Comparison of ENCODE assay signal across 19 mouse cellular contexts in genomic region chr5:32071314-32071713, GRCm38 (mm10).
DNase-seq lines count a peak whose midpoint lies in the region; ATAC-seq and TF ChIP-seq lines count a peak whose summit lies in the region.
"Had no signal": no experiment of that assay in that cellular context is flagged by ENCODE, and none has a peak within 500 bp of the region (broad histone marks: within the 10 kb centered on the region; RNA-seq: fewer than 3 reads in every experiment).

No protein-coding gene starts in this region.

- no peak overlapping the region for H3K4me3 ChIP-seq in embryonic facial prominence, embryonic 13.5 days
- no peak overlapping the region for H3K4me3 ChIP-seq in embryonic facial prominence, embryonic 10.5 days
- H3K4me3 ChIP-seq in intestine, postnatal 0 days (ENCODE audit: low read depth, low read length): no peak overlapping the region
- H3K4me3 ChIP-seq in intestine, embryonic 15.5 days (replicated peaks): no peak overlapping the region
- H3K4me3 ChIP-seq: embryonic facial prominence, embryonic 12.5 days; forebrain, embryonic 13.5 days; liver, embryonic 13.5 days; megakaryocyte, embryonic 14.5 days; neural tube, embryonic 13.5 days had no signal

- DNase-seq in embryonic facial prominence, embryonic 10.5 days (ENCODE audit: low spot score): no peak
- peak; percentile 14 to 34 for DNase-seq in urinary bladder, postnatal 4 days (ENCODE audit: low spot score in 2 of 2)
- no peak for DNase-seq in urinary bladder, adult 18-20 months (ENCODE audit: low spot score in 2 of 2)
- DNase-seq in cerebellum, adult 8-10 months: no peak
- DNase-seq in cerebellum, adult 11-12 months: no peak
- DNase-seq: cerebellum, postnatal 36 days; kidney, adult 11 months; kidney, postnatal 4 days; liver, embryonic 13.5 days; thymus, postnatal 14 days had no signal

- 45% methylated on average over 4 of the region's 4 CpGs for WGBS in embryonic facial prominence, embryonic 13.5 days
- WGBS in embryonic facial prominence, embryonic 10.5 days: 52% methylated on average over 4 of the region's 4 CpGs
- WGBS in intestine, postnatal 0 days: 73% methylated on average over 4 of the region's 4 CpGs
- 65% methylated on average over 4 of the region's 4 CpGs for WGBS in intestine, embryonic 15.5 days

- H3K9ac ChIP-seq in embryonic facial prominence, embryonic 13.5 days: no peak overlapping the region
- no peak overlapping the region for H3K9ac ChIP-seq in intestine, postnatal 0 days (ENCODE audit: low read depth, low read length)
- no peak overlapping the region for H3K9ac ChIP-seq in intestine, embryonic 15.5 days
- H3K9ac ChIP-seq: embryonic facial prominence, embryonic 12.5 days; forebrain, embryonic 13.5 days; liver, embryonic 13.5 days; neural tube, embryonic 13.5 days had no signal

- TF ChIP-seq CTCF in intestine, postnatal 0 days (IDR thresholded peaks at IDR 0.05; ENCODE audit: low read depth): peak; percentile 32

- ATAC-seq in embryonic facial prominence, embryonic 13.5 days (ENCODE audit: insufficient number of reproducible peaks, insufficient read depth, low FRiP score, low TSS enrichment, low read depth): no peak
- no peak for ATAC-seq in intestine, postnatal 0 days
- no peak for ATAC-seq in intestine, embryonic 15.5 days
- ATAC-seq: forebrain, embryonic 13.5 days had no signal

- H3K27me3 ChIP-seq in embryonic facial prominence, embryonic 13.5 days: no peaks in the 10 kb centered on the region
- H3K27me3 ChIP-seq in embryonic facial prominence, embryonic 10.5 days (replicated peaks; ENCODE audit: low read depth, poor library complexity, severe bottlenecking): no peaks in the 10 kb centered on the region
- no peaks in the 10 kb centered on the region for H3K27me3 ChIP-seq in intestine, postnatal 0 days (replicated peaks; ENCODE audit: control insufficient read depth, insufficient read depth, low read length)
- no peaks in the 10 kb centered on the region for H3K27me3 ChIP-seq in intestine, embryonic 15.5 days (replicated peaks)
- H3K27me3 ChIP-seq: CH12.LX; embryonic facial prominence, embryonic 12.5 days; forebrain, embryonic 13.5 days; liver, embryonic 13.5 days; megakaryocyte, embryonic 14.5 days; neural tube, embryonic 13.5 days had no signal

- peak overlapping the region; percentile 33; the same call in 1 of the 2 replicates for H3K27ac ChIP-seq in embryonic facial prominence, embryonic 13.5 days
- H3K27ac ChIP-seq in embryonic facial prominence, embryonic 10.5 days (replicated peaks): no peak overlapping the region
- no peak overlapping the region for H3K27ac ChIP-seq in intestine, postnatal 0 days (ENCODE audit: low read depth, low read length)
- no peak overlapping the region for H3K27ac ChIP-seq in intestine, embryonic 15.5 days
- H3K27ac ChIP-seq: embryonic facial prominence, embryonic 12.5 days; forebrain, embryonic 13.5 days; liver, embryonic 13.5 days; neural tube, embryonic 13.5 days had no signal

- H3K9me3 ChIP-seq in embryonic facial prominence, embryonic 13.5 days: no peaks in the 10 kb centered on the region
- H3K9me3 ChIP-seq in embryonic facial prominence, embryonic 10.5 days: no peaks in the 10 kb centered on the region
- no peaks in the 10 kb centered on the region for H3K9me3 ChIP-seq in intestine, postnatal 0 days (ENCODE audit: control insufficient read depth)
- no peaks in the 10 kb centered on the region for H3K9me3 ChIP-seq in intestine, embryonic 15.5 days
- H3K9me3 ChIP-seq: embryonic facial prominence, embryonic 12.5 days; forebrain, embryonic 13.5 days; liver, embryonic 13.5 days; megakaryocyte, embryonic 14.5 days; neural tube, embryonic 13.5 days had no signal

- H3K36me3 ChIP-seq in embryonic facial prominence, embryonic 13.5 days: no peaks in the 10 kb centered on the region
- H3K36me3 ChIP-seq in embryonic facial prominence, embryonic 10.5 days (replicated peaks): no peaks in the 10 kb centered on the region
- no peaks in the 10 kb centered on the region; the same call in 1 of the 2 replicates for H3K36me3 ChIP-seq in intestine, postnatal 0 days (ENCODE audit: control insufficient read depth, insufficient read depth)
- no peaks in the 10 kb centered on the region for H3K36me3 ChIP-seq in intestine, embryonic 15.5 days
- H3K36me3 ChIP-seq: embryonic facial prominence, embryonic 12.5 days; liver, embryonic 13.5 days; neural tube, embryonic 13.5 days had no signal

- peaks cover 31% of the 10 kb centered on the region for H3K4me1 ChIP-seq in embryonic facial prominence, embryonic 13.5 days
- peaks cover 7% of the 10 kb centered on the region for H3K4me1 ChIP-seq in embryonic facial prominence, embryonic 10.5 days
- no peaks in the 10 kb centered on the region for H3K4me1 ChIP-seq in intestine, postnatal 0 days (replicated peaks; ENCODE audit: control insufficient read depth, insufficient read depth, low read length)
- H3K4me1 ChIP-seq in intestine, embryonic 15.5 days (replicated peaks): no peaks in the 10 kb centered on the region
- H3K4me1 ChIP-seq: forebrain, embryonic 13.5 days; neural tube, embryonic 13.5 days had no signal

- no peak overlapping the region for H3K4me2 ChIP-seq in embryonic facial prominence, embryonic 13.5 days
- H3K4me2 ChIP-seq in intestine, postnatal 0 days (replicated peaks; ENCODE audit: low read depth): no peak overlapping the region
- H3K4me2 ChIP-seq in intestine, embryonic 15.5 days (replicated peaks): no peak overlapping the region
- H3K4me2 ChIP-seq: embryonic facial prominence, embryonic 12.5 days; forebrain, embryonic 13.5 days; heart, embryonic 11.5 days; liver, embryonic 13.5 days; neural tube, embryonic 13.5 days had no signal

Comparison
In these comparisons a context has a peak if more than half of its experiments do, and no peak if none do; other contexts are left out.
1. DNase-seq: peak in urinary bladder, postnatal 4 days (2 of 2); none in embryonic facial prominence, embryonic 10.5 days (single experiment), urinary bladder, adult 18-20 months (0 of 2), cerebellum, adult 8-10 months (single experiment) and cerebellum, adult 11-12 months (single experiment).